Mouse (Mus musculus): ENCODE results near the gene Taf12.

- no peak for TF ChIP-seq POLR2A (IDR thresholded peaks at IDR 0.05; ENCODE audit: extremely low read depth, insufficient read depth, low read length)
- no peak for TF ChIP-seq CTCF (IDR thresholded peaks at IDR 0.05; ENCODE audit: low read depth, low read length)
Observed at GRCm38 (mm10) chr4:132309140-132309848, 35.1 kb downstream of the Taf12 start.
